Mouse (Mus musculus) adrenal gland, adult (tissue): ENCODE measurements around the gene Hoxc9.

Experiments
- DNase-seq, 2 experiments: peaks; one replicate each; pipeline ENCODE4 v3.0.0; 2022 to 2023; ENCODE audit warnings: low spot score in 1 of 2; ENCODE audit not compliant: inconsistent age in 2 of 2

Hoxc9 gene

GRCm38 (mm10) chr15:103018636-103019035, 42.4 kb downstream of the Hoxc9 start, which contains the start of gene Hoxc4:
TSS of gene Hoxc4 (plus strand) at chr15:103018934.
- DNase-seq: peak in 1 of 2 experiments; percentile 20

GRCm38 (mm10) chr15:103020899-103021418, 44.7 kb downstream of the Hoxc9 start:
- DNase-seq: peak in 1 of 2 experiments; percentile 32

- no peak for DNase-seq
Measured at GRCm38 (mm10) chr15:103021544-103021943, 45.3 kb downstream of the Hoxc9 start.

- DNase-seq: no peak
Measured at GRCm38 (mm10) chr15:103024131-103024530, 47.9 kb downstream of the Hoxc9 start.

GRCm38 (mm10) chr15:103027266-103028235, 51.3 kb downstream of the Hoxc9 start:
- peak; percentile 51 to 73 for DNase-seq

GRCm38 (mm10) chr15:103028916-103029512, 52.8 kb downstream of the Hoxc9 start:
- DNase-seq: no peak

GRCm38 (mm10) chr15:103030142-103030541, 53.9 kb downstream of the Hoxc9 start:
- no peak for DNase-seq

GRCm38 (mm10) chr15:103032167-103032566, 55.9 kb downstream of the Hoxc9 start:
- peak in 1 of 2 experiments; percentile 39 for DNase-seq

GRCm38 (mm10) chr15:103032646-103033575, 56.7 kb downstream of the Hoxc9 start:
- peak; percentile 36 to 64 for DNase-seq

GRCm38 (mm10) chr15:103034043-103034806, 58.0 kb downstream of the Hoxc9 start:
- peak; percentile 56 to 83 for DNase-seq
